Mouse (Mus musculus) T-cell, adult 2 months (primary cell): ENCODE data around the gene Ace3.

Experiments
- DNase-seq: peaks from one replicate; pipeline ENCODE4 v3.0.0; 2022; ENCODE audit warnings: low spot score

Ace3 gene

GRCm38 (mm10) chr11:105978634-105979033 is 15.8 kb upstream of the Ace3 start:
- DNase-seq = no peak

- no peak for DNase-seq
Measured at GRCm38 (mm10) chr11:105984452-105984851, 10.0 kb upstream of the Ace3 start.

- no peak for DNase-seq
Measured at GRCm38 (mm10) chr11:105987446-105987845, 7.0 kb upstream of the Ace3 start.

GRCm38 (mm10) chr11:105989446-105989845 is 5.0 kb upstream of the Ace3 start:
- no peak for DNase-seq

GRCm38 (mm10) chr11:105990231-105990630 is 4.2 kb upstream of the Ace3 start:
- no peak for DNase-seq

- DNase-seq = no peak
Measured at GRCm38 (mm10) chr11:106000062-106000461, 5.6 kb downstream of the Ace3 start.

GRCm38 (mm10) chr11:106001718-106002117 is 7.2 kb downstream of the Ace3 start:
- DNase-seq = peak; percentile 35

GRCm38 (mm10) chr11:106004576-106004975 is 10.1 kb downstream of the Ace3 start:
- no peak for DNase-seq

- DNase-seq = no peak
Measured at GRCm38 (mm10) chr11:106005970-106006369, 11.5 kb downstream of the Ace3 start.

GRCm38 (mm10) chr11:106007821-106008220 is 13.3 kb downstream of the Ace3 start, which contains the start of gene Kcnh6:
Gene Kcnh6 (plus strand): TSS chr11:106008124.
- DNase-seq = peak; percentile 41

GRCm38 (mm10) chr11:106012711-106013110 is 18.2 kb downstream of the Ace3 start:
- DNase-seq = no peak

- no peak for DNase-seq
Measured at GRCm38 (mm10) chr11:106013556-106014225, 19.2 kb downstream of the Ace3 start.

GRCm38 (mm10) chr11:106016440-106016839 is 22.0 kb downstream of the Ace3 start:
- no peak for DNase-seq

GRCm38 (mm10) chr11:106020051-106020763 is 25.7 kb downstream of the Ace3 start:
- peak; percentile 40 for DNase-seq

GRCm38 (mm10) chr11:106025774-106026173 is 31.3 kb downstream of the Ace3 start:
- no peak for DNase-seq

- DNase-seq = peak; percentile 77
Measured at GRCm38 (mm10) chr11:106026465-106027151, 32.1 kb downstream of the Ace3 start.

GRCm38 (mm10) chr11:106027607-106028006 is 33.1 kb downstream of the Ace3 start:
- peak; percentile 48 for DNase-seq

- peak; percentile 27 for DNase-seq
Measured at GRCm38 (mm10) chr11:106032074-106032473, 37.6 kb downstream of the Ace3 start.

- peak; percentile 83 for DNase-seq
Measured at GRCm38 (mm10) chr11:106033491-106033919, 39.0 kb downstream of the Ace3 start.

- DNase-seq = no peak
Measured at GRCm38 (mm10) chr11:106034986-106035385, 40.5 kb downstream of the Ace3 start.

GRCm38 (mm10) chr11:106036548-106037417 is 42.3 kb downstream of the Ace3 start, which contains the start of gene Dcaf7:
Gene Dcaf7 (plus strand): TSS chr11:106036872.
- DNase-seq = peak; percentile 97

- DNase-seq = peak; percentile 57
Measured at GRCm38 (mm10) chr11:106037418-106037751, 42.9 kb downstream of the Ace3 start.
